9 mouse cellular contexts compared by ENCODE assay signal in genomic region chr4:100321758-100322157, GRCm38 (mm10).
DNase-seq lines count a peak whose midpoint lies in the region; ATAC-seq lines count a peak whose summit lies in the region.
"Had no signal": no experiment of that assay in that cellular context is flagged by ENCODE, and none has a peak within 500 bp of the region (broad histone marks: within the 10 kb centered on the region; RNA-seq: fewer than 3 reads in every experiment).

No protein-coding gene starts in this region.

- no peak for DNase-seq in heart, postnatal 14 days
- DNase-seq in brain, adult 2 months (ENCODE audit: low read depth, low spot score) = peak; percentile 51
- peak; percentile 24 for DNase-seq in neural tube, embryonic 11.5 days (ENCODE audit: low spot score)
- DNase-seq in left cerebral cortex, postnatal 4 days = no peak
- DNase-seq in forebrain, embryonic 11.5 days (ENCODE audit: low spot score) = no peak
- DNase-seq in gastrocnemius, adult 8-10 months (ENCODE audit: low spot score in 2 of 2) = no peak

- 14% methylated on average over 6 of the region's 6 CpGs for WGBS in heart, embryonic 16.5 days
- WGBS in kidney, embryonic 16.5 days = 5% methylated on average over 6 of the region's 6 CpGs
- WGBS in neural tube, embryonic 11.5 days = 60% methylated on average over 6 of the region's 6 CpGs
- WGBS in forebrain, embryonic 11.5 days = 80% methylated on average over 6 of the region's 6 CpGs

- peak; percentile 59; the same call in 1 of the 2 replicates for ATAC-seq in heart, embryonic 16.5 days (replicated peaks; ENCODE audit: extremely low read depth, insufficient read depth, low FRiP score)
- peak; percentile 89 for ATAC-seq in kidney, embryonic 16.5 days (ENCODE audit: low FRiP score, low TSS enrichment)
- no peak for ATAC-seq in neural tube, embryonic 11.5 days (ENCODE audit: insufficient read depth, low FRiP score, low TSS enrichment)
- ATAC-seq in forebrain, embryonic 11.5 days (replicated peaks; ENCODE audit: low FRiP score) = no peak

- no peaks in the 10 kb centered on the region for H3K36me3 ChIP-seq in heart, embryonic 16.5 days (ENCODE audit: control insufficient read depth, insufficient read depth)
- no peaks in the 10 kb centered on the region for H3K36me3 ChIP-seq in kidney, embryonic 16.5 days (ENCODE audit: insufficient read depth, low read length)
- H3K36me3 ChIP-seq in neural tube, embryonic 11.5 days (ENCODE audit: control insufficient read depth, insufficient read depth, low read length) = no peaks in the 10 kb centered on the region
- H3K36me3 ChIP-seq in forebrain, embryonic 11.5 days (ENCODE audit: control insufficient read depth, insufficient read depth, low read length) = no peaks in the 10 kb centered on the region

- intact Hi-C loops in heart, postnatal 14 days (cut with DNase I) = no loop called here
- intact Hi-C loops in left cerebral cortex, postnatal 4 days (cut with DNase I) = no loop called here

- 0 out of 2 replicates have a peak, but pooled peaks cover 4% of the 10 kb centered on the region for H3K9me3 ChIP-seq in heart, embryonic 16.5 days (replicated peaks; ENCODE audit: control insufficient read depth, low read length)
- 0 out of 2 replicates have a peak, but pooled peaks cover 5% of the 10 kb centered on the region for H3K9me3 ChIP-seq in kidney, embryonic 16.5 days (ENCODE audit: low read length)
- H3K9me3 ChIP-seq in neural tube, embryonic 11.5 days (ENCODE audit: control insufficient read depth, low read length) = no peaks in the 10 kb centered on the region
- H3K9me3 ChIP-seq in forebrain, embryonic 11.5 days (ENCODE audit: control insufficient read depth, low read length) = no peaks in the 10 kb centered on the region

- H3K27me3 ChIP-seq in heart, embryonic 16.5 days (ENCODE audit: control insufficient read depth, insufficient read depth, low read length) = no peaks in the 10 kb centered on the region
- H3K27me3 ChIP-seq in kidney, embryonic 16.5 days (ENCODE audit: insufficient read depth, low read length) = no peaks in the 10 kb centered on the region
- no peaks in the 10 kb centered on the region for H3K27me3 ChIP-seq in neural tube, embryonic 11.5 days (ENCODE audit: control insufficient read depth, insufficient read depth, low read length)
- no peaks in the 10 kb centered on the region for H3K27me3 ChIP-seq in forebrain, embryonic 11.5 days (ENCODE audit: control insufficient read depth, insufficient read depth, low read length)

- no peak overlapping the region for H3K4me2 ChIP-seq in heart, embryonic 16.5 days (ENCODE audit: low read depth, low read length)
- no peak overlapping the region for H3K4me2 ChIP-seq in kidney, embryonic 16.5 days (replicated peaks; ENCODE audit: low read depth, low read length)
- no peak overlapping the region for H3K4me2 ChIP-seq in neural tube, embryonic 11.5 days (ENCODE audit: low read depth)
- no peak overlapping the region for H3K4me2 ChIP-seq in forebrain, embryonic 11.5 days (ENCODE audit: low read depth, low read length, severe bottlenecking)
- H3K4me2 ChIP-seq: hindbrain, embryonic 14.5 days had no signal

- peak overlapping the region; percentile 65 for H3K27ac ChIP-seq in heart, embryonic 16.5 days (ENCODE audit: low read length)
- peak overlapping the region; percentile 70 for H3K27ac ChIP-seq in kidney, embryonic 16.5 days (ENCODE audit: low read length)
- no peak overlapping the region for H3K27ac ChIP-seq in neural tube, embryonic 11.5 days (ENCODE audit: low read depth, low read length)
- H3K27ac ChIP-seq in forebrain, embryonic 11.5 days (ENCODE audit: low read depth, low read length) = no peak overlapping the region
- H3K27ac ChIP-seq: hindbrain, embryonic 14.5 days had no signal

- peaks cover 25% of the 10 kb centered on the region for H3K4me1 ChIP-seq in heart, embryonic 16.5 days (ENCODE audit: control insufficient read depth, insufficient read depth, low read length)
- peaks cover 19% of the 10 kb centered on the region for H3K4me1 ChIP-seq in kidney, embryonic 16.5 days (ENCODE audit: insufficient read depth, low read length)
- H3K4me1 ChIP-seq in neural tube, embryonic 11.5 days (ENCODE audit: control insufficient read depth, insufficient read depth, low read length) = no peaks in the 10 kb centered on the region
- H3K4me1 ChIP-seq in forebrain, embryonic 11.5 days (replicated peaks; ENCODE audit: control insufficient read depth, insufficient read depth, low read length) = no peaks in the 10 kb centered on the region

- no peak overlapping the region for H3K4me3 ChIP-seq in heart, embryonic 16.5 days (ENCODE audit: low read length)
- no peak overlapping the region for H3K4me3 ChIP-seq in kidney, embryonic 16.5 days (ENCODE audit: low read length)
- no peak overlapping the region for H3K4me3 ChIP-seq in neural tube, embryonic 11.5 days (ENCODE audit: low read depth, low read length)
- no peak overlapping the region for H3K4me3 ChIP-seq in forebrain, embryonic 11.5 days (ENCODE audit: low read depth, low read length)

- no peak overlapping the region; the same call in 1 of the 2 replicates for H3K9ac ChIP-seq in heart, embryonic 16.5 days (ENCODE audit: low read length)
- no peak overlapping the region for H3K9ac ChIP-seq in kidney, embryonic 16.5 days (replicated peaks; ENCODE audit: low read length)
- H3K9ac ChIP-seq in neural tube, embryonic 11.5 days (ENCODE audit: low read length) = no peak overlapping the region
- no peak overlapping the region for H3K9ac ChIP-seq in forebrain, embryonic 11.5 days (ENCODE audit: low read length)
- H3K9ac ChIP-seq: hindbrain, embryonic 14.5 days had no signal

Comparison
In these comparisons a context has a peak if more than half of its experiments do, and no peak if none do; other contexts are left out.
1. ATAC-seq: peak in heart, embryonic 16.5 days (single experiment) and kidney, embryonic 16.5 days (single experiment); none in neural tube, embryonic 11.5 days (single experiment) and forebrain, embryonic 11.5 days (single experiment).
2. H3K27ac ChIP-seq: peak in heart, embryonic 16.5 days (single experiment) and kidney, embryonic 16.5 days (single experiment); none in neural tube, embryonic 11.5 days (single experiment) and forebrain, embryonic 11.5 days (single experiment).
3. DNase-seq: peak in brain, adult 2 months (single experiment) and neural tube, embryonic 11.5 days (single experiment); none in heart, postnatal 14 days (0 of 2), left cerebral cortex, postnatal 4 days (single experiment), forebrain, embryonic 11.5 days (single experiment) and gastrocnemius, adult 8-10 months (0 of 2).